Mouse (Mus musculus) erythroblast, embryonic 14.5 days (primary cell): ENCODE measurements around the gene Adamts18.

Experiments
- GATA1 ChIP-seq: IDR thresholded peaks from 2 replicates; pipeline ENCODE4 v1.6.1; 2012; ENCODE audit warnings: low read length, inconsistent platforms, mixed read lengths
- TAL1 ChIP-seq: IDR thresholded peaks from 3 replicates; pipeline ENCODE4 v1.6.1; 2012; ENCODE audit warnings: low read length, inconsistent platforms, mixed read lengths

DNA sequence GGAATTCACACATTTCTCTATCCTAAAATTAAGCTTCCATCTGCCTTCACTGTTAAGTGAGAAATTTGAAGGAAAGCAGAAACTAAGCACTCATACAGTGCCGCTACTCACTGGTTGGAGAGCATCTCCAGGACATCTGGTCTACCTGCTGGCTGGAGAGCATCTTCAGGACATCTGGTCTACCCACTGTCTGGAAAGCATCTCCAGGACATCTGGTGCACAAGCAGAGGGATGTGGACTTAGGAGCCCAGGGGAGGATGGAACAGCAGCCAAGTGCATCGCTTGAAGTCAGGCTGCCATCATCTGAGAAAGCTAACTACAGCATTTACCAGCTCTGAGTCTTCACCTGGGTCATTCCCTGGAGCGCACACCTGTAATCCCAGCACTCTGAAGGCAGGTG lies 38.0 kb upstream of the Adamts18 start:
- TF ChIP-seq GATA1 (no peak), TAL1 (no peak)
